Mouse (Mus musculus) urinary bladder, postnatal 14 days (tissue): Measurements from ENCODE around the gene Gm9045.
"Not testable (repeated sequence)": the region's sequence is repeated elsewhere in the genome, so short reads cannot be mapped to it uniquely, and the experiment has no call there.

ENCODE experiments used
- DNase-seq: peaks from one replicate; pipeline ENCODE4 v3.0.0; 2021; ENCODE audit warnings: low spot score

Gm9045 gene

GRCm38 (mm10) chr10:118337731-118338130, at the start of gene Gm9045:
Gene Gm9045 (minus strand): TSS chr10:118337831.
- not testable (repeated sequence) for DNase-seq

GRCm38 (mm10) chr10:118370443-118370842, 32.8 kb upstream of the Gm9045 start:
- DNase-seq = peak; percentile 76

GRCm38 (mm10) chr10:118369518-118369917, 31.9 kb upstream of the Gm9045 start:
- DNase-seq = no peak

- not testable (repeated sequence) for DNase-seq
These were observed 16.4 kb upstream of the Gm9045 start, which contains the start of gene Gm9049 for GRCm38 (mm10) chr10:118354005-118354404. Gene Gm9049 (minus strand): TSS chr10:118354105.

GRCm38 (mm10) chr10:118348579-118348978, 10.9 kb upstream of the Gm9045 start, which contains the start of gene Gm9048:
Gene Gm9048 (minus strand): TSS chr10:118348679.
- DNase-seq = not testable (repeated sequence)

- DNase-seq = not testable (repeated sequence)
These were observed 5.5 kb upstream of the Gm9045 start, which contains the start of gene Gm9046 for GRCm38 (mm10) chr10:118343155-118343554. Gene Gm9046 (minus strand): TSS chr10:118343255.

GRCm38 (mm10) chr10:118332308-118332707, 5.3 kb downstream of the Gm9045 start, which contains the start of gene Gm9044:
Gene Gm9044 (minus strand): TSS chr10:118332408.
- DNase-seq = not testable (repeated sequence)

GRCm38 (mm10) chr10:118326869-118327268, 10.8 kb downstream of the Gm9045 start, which contains the start of gene Gm9040:
Gene Gm9040 (minus strand): TSS chr10:118326969.
- not testable (repeated sequence) for DNase-seq

GRCm38 (mm10) chr10:118319024-118319423, 18.6 kb downstream of the Gm9045 start:
- no peak for DNase-seq

- DNase-seq = not testable (repeated sequence)
These were observed 35.5 kb downstream of the Gm9045 start for GRCm38 (mm10) chr10:118302133-118302532.

- no peak for DNase-seq
These were observed 42.7 kb downstream of the Gm9045 start, which contains the start of gene Iltifb for GRCm38 (mm10) chr10:118294938-118295337. Gene Iltifb (minus strand): TSS chr10:118295038.
